Mouse (Mus musculus): Measurements from ENCODE around the gene Apc2. TPM values are rescaled to one million over a fixed set of nuclear protein-coding genes. Genes with fewer than 3 reads are reported as not detected.
A peak's percentile ranks its signal among the peaks of the same experiment; 100 is the strongest.
"Not testable (repeated sequence)": the region's sequence is repeated elsewhere in the genome, so short reads cannot be mapped to it uniquely, and the experiment has no call there.

The Apc2 gene
- total RNA-seq (2021) (1 to 10 TPM; 2.3 to 2.6 TPM), polyA plus RNA-seq (2012; rRNA removed) (2.4 and 2.7 TPM in 2 replicates)
- long read RNA-seq, full-length matches to known transcripts, result 1 of 2 reads
- long read RNA-seq, partial matches to known transcripts, result 0 of 2 reads
- long read RNA-seq, other reads (novel, unspliced or antisense), result 1 of 2 reads

GRCm38 (mm10) chr10:80295618-80296425 lies at the start of gene Apc2:
Gene Apc2, plus strand, starts transcription at chr10:80295977.
- H3K9ac ChIP-seq (ENCODE audit: low read depth, low read length), result peak within 1 kb of the TSS; percentile 51
- H3K4me1 ChIP-seq (ENCODE audit: control insufficient read depth, insufficient read depth, low read length), result peaks cover 7% of the 10 kb centered on the region
- peak; percentile 81 to 83 for DNase-seq
- no peaks in the 10 kb centered on the region for H3K79me2 ChIP-seq (replicated peaks; ENCODE audit: control insufficient read depth, insufficient read depth, low read length)
- peak within 1 kb of the TSS; percentile 45 for H3K4me3 ChIP-seq
- intact Hi-C loops (cut with DNase I), result loop anchor here (1.0 to 10.0 kb wide), 4 partner anchors 24 to 259 kb away; partner anchors contain the start of gene 2310011J03Rik
- TF ChIP-seq POLR2A (IDR thresholded peaks at IDR 0.05; ENCODE audit: insufficient read depth, low read depth, low read length), result no peak; the same call in 1 of the 2 replicates
- TF ChIP-seq EP300 (IDR thresholded peaks at IDR 0.05; ENCODE audit: insufficient read depth, low read depth, low read length), result peak; percentile 57; the same call in 1 of the 2 replicates
- peak; percentile 88 for TF ChIP-seq CTCF (IDR thresholded peaks at IDR 0.05)
- H3K27me3 ChIP-seq (ENCODE audit: control insufficient read depth, insufficient read depth, low read length), result no peaks in the 10 kb centered on the region; the same call in 1 of the 2 replicates
- H3K27ac ChIP-seq, result peak within 1 kb of the TSS; percentile 41
- WGBS, result 3% methylated on average over 26 of the region's 26 CpGs
- H3K36me3 ChIP-seq (ENCODE audit: control insufficient read depth, insufficient read depth, low read length), result no peaks in the 10 kb centered on the region

GRCm38 (mm10) chr10:80247849-80248248 lies 47.9 kb upstream of the Apc2 start:
- no peak for DNase-seq
- intact Hi-C loops (cut with DNase I), result loop anchor here (2.0 kb wide), 1 partner anchor 21 kb away; the partner anchor contains the start of gene Mum1
- Histone ChIP-seq H3K27ac (no peak overlapping the region), H3K27me3 (ENCODE audit: control insufficient read depth, insufficient read depth, low read length) (no peaks in the 10 kb centered on the region), H3K36me3 (ENCODE audit: control insufficient read depth, insufficient read depth, low read length) (no peaks in the 10 kb centered on the region), H3K4me3 (no peak overlapping the region), H3K79me2 (replicated peaks; ENCODE audit: control insufficient read depth, insufficient read depth, low read length) (peaks cover 7% of the 10 kb centered on the region), H3K4me1 (ENCODE audit: control insufficient read depth, insufficient read depth, low read length) (peaks cover 8% of the 10 kb centered on the region), H3K9ac (ENCODE audit: low read depth, low read length) (no peak overlapping the region)
- TF ChIP-seq POLR2A (IDR thresholded peaks at IDR 0.05; ENCODE audit: insufficient read depth, low read depth, low read length) (no peak), EP300 (IDR thresholded peaks at IDR 0.05; ENCODE audit: insufficient read depth, low read depth, low read length) (no peak), CTCF (IDR thresholded peaks at IDR 0.05) (peak; percentile 46)
- WGBS, result 44% methylated on average over 6 of the region's 6 CpGs

DNA sequence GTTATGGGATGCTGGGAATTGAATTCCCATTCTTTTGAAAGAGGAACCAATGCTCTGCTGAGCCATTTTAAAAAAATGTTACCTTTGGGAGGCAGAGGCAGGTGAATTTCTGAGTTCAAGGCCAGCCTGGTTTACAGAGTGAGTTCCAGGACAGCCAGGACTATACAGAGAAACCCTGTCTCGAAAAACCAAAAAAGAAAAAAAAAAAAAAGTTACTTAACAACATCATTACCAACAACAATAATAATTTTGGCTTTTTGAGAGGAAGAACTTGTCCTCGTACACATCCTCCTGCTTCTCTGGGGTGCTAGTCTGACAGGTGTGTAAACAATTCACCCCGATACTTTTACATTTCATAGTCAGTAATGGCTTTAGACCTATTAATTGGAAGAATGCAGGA lies 47.3 kb upstream of the Apc2 start:
- not testable (repeated sequence) for H3K4me1 ChIP-seq (ENCODE audit: control insufficient read depth, insufficient read depth, low read length); DNase-seq; H3K9ac ChIP-seq (ENCODE audit: low read depth, low read length); H3K79me2 ChIP-seq (replicated peaks; ENCODE audit: control insufficient read depth, insufficient read depth, low read length); H3K36me3 ChIP-seq (ENCODE audit: control insufficient read depth, insufficient read depth, low read length); H3K27me3 ChIP-seq (ENCODE audit: control insufficient read depth, insufficient read depth, low read length)
- intact Hi-C loops (cut with DNase I), result loop anchor here (2.0 kb wide), 1 partner anchor 22 kb away; the partner anchor contains the start of gene Mum1
- 34% methylated on average over 3 of the region's 3 CpGs for WGBS
- Histone ChIP-seq H3K27ac (peak overlapping the region; percentile 96), H3K4me3 (peak overlapping the region; percentile 36)

DNA sequence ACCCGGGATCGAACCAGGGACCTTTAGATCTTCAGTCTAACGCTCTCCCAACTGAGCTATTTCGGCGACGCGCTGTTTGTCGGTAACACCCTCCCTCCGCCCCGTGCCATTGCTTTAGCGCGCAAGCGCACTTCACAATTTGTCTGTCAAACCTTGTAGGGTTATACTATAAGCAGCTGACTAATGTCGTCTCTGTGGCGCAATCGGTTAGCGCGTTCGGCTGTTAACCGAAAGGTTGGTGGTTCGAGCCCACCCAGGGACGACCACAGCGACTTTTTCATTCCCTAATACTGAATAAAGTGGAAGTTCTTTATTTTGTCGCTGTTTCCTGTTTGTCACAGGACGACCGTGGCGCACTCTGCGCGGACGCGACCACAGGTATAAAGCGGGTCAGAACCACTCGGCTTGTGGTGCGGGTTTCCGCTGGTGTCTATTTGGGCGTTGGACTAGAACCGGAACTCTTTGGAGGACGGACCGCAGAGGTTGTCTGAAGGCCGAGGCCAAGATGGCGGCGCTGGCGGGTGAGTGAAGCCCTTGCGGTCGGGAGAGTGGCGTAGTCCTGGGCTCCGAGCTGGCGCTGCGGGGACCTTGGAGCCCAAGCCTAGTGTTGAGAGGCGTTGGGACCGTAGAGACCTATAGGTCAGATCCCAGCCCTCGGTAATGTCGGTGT lies 46.7 kb upstream of the Apc2 start, which contains the start of gene Ndufs7:
TSS of gene Ndufs7 (plus strand) at position 151 of the 670 bp plus-strand sequence.
- Histone ChIP-seq H3K27ac (peak within 1 kb of the TSS; percentile 96), H3K4me1 (ENCODE audit: control insufficient read depth, insufficient read depth, low read length) (peaks cover 10% of the 10 kb centered on the region), H3K4me3 (peak within 1 kb of the TSS; percentile 90), H3K36me3 (ENCODE audit: control insufficient read depth, insufficient read depth, low read length) (no peaks in the 10 kb centered on the region; the same call in 1 of the 2 replicates), H3K27me3 (ENCODE audit: control insufficient read depth, insufficient read depth, low read length) (no peaks in the 10 kb centered on the region), H3K9ac (ENCODE audit: low read depth, low read length) (peak within 1 kb of the TSS; percentile 96), H3K79me2 (replicated peaks; ENCODE audit: control insufficient read depth, insufficient read depth, low read length) (peaks cover 8% of the 10 kb centered on the region)
- peak; percentile 94 to 95 for DNase-seq
- intact Hi-C loops (cut with DNase I), result loop anchor here (1.0 to 2.0 kb wide), 2 partner anchors 11 to 22 kb away; partner anchors contain the start of gene Mum1
- TF ChIP-seq CTCF (IDR thresholded peaks at IDR 0.05) (no peak), POLR2A (IDR thresholded peaks at IDR 0.05; ENCODE audit: insufficient read depth, low read depth, low read length) (peak; percentile 96), EP300 (IDR thresholded peaks at IDR 0.05; ENCODE audit: insufficient read depth, low read depth, low read length) (peak; percentile 74)
- WGBS, result under 1% methylated on average over 53 of the region's 53 CpGs

DNA sequence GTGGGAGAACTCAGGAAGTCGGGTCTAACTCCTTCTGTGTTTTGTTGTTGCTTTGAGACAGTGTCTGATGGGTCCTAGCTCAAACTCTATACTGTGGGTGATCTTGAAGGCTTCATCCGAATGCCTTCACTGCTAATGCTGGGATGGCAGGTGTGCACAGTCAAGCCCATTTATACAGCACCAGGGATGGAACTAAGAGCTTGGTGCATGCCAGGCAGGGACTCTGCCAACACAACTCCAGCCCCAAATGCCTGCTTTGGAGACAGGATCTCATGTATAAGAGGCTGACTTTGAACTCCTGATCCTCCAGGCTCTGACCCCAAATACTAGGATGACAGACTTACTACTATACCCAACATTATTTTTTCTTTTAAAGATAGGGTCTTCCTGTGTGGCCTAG lies 45.7 kb upstream of the Apc2 start:
- intact Hi-C loops (cut with DNase I), result no loop called here
- DNase-seq, result no peak
- TF ChIP-seq POLR2A (IDR thresholded peaks at IDR 0.05; ENCODE audit: insufficient read depth, low read depth, low read length) (no peak), CTCF (IDR thresholded peaks at IDR 0.05) (no peak), EP300 (IDR thresholded peaks at IDR 0.05; ENCODE audit: insufficient read depth, low read depth, low read length) (no peak)
- Histone ChIP-seq H3K27ac (peak overlapping the region; percentile 96), H3K4me1 (ENCODE audit: control insufficient read depth, insufficient read depth, low read length) (peaks cover 10% of the 10 kb centered on the region), H3K27me3 (ENCODE audit: control insufficient read depth, insufficient read depth, low read length) (no peaks in the 10 kb centered on the region), H3K79me2 (replicated peaks; ENCODE audit: control insufficient read depth, insufficient read depth, low read length) (peaks cover 9% of the 10 kb centered on the region), H3K36me3 (ENCODE audit: control insufficient read depth, insufficient read depth, low read length) (no peaks in the 10 kb centered on the region; the same call in 1 of the 2 replicates), H3K9ac (ENCODE audit: low read depth, low read length) (peak overlapping the region; percentile 96), H3K4me3 (peak overlapping the region; percentile 90)
- 26% methylated on average over 2 of the region's 2 CpGs for WGBS
